Mouse (Mus musculus): ENCODE results near the gene Rora.

- no peak for TF ChIP-seq POLR2A (IDR thresholded peaks at IDR 0.05; ENCODE audit: control insufficient read depth, extremely low read depth, insufficient read depth, low read length, poor library complexity)
- no peak for TF ChIP-seq CTCF (IDR thresholded peaks at IDR 0.05; ENCODE audit: borderline replicate concordance, control insufficient read depth, extremely low read depth, insufficient read depth, low read length, poor library complexity)
These were observed 636.7 kb downstream of the Rora start for GRCm38 (mm10) chr9:69290018-69290880.

Measured in thymus, adult 2 months (tissue).